Mouse (Mus musculus): ENCODE measurements at regions not wholly inside any gene's neighbourhood (a gene's known extent, or its start where the extent isn't known, plus 50 kb on each side); places are given as distances from the start of the nearest gene placed in this dataset.

GRCm38 (mm10) chr12:80011916-80012315, 100.9 kb downstream of the Zfp36l1 start:
- no peak overlapping the region for H3K4me2 ChIP-seq (ENCODE audit: low read depth, severe bottlenecking)
- no peak overlapping the region for H3K27ac ChIP-seq (replicated peaks; ENCODE audit: low read depth, low read length)
- H3K9me3 ChIP-seq (ENCODE audit: control insufficient read depth, low read length), result no peaks in the 10 kb centered on the region
- DNase-seq (ENCODE audit: low spot score), result no peak
- H3K36me3 ChIP-seq (ENCODE audit: control insufficient read depth, insufficient read depth, low read length), result no peaks in the 10 kb centered on the region
- ATAC-seq (ENCODE audit: insufficient number of reproducible peaks, low FRiP score, low TSS enrichment, low read depth), result no peak
- no peaks in the 10 kb centered on the region for H3K27me3 ChIP-seq (ENCODE audit: control insufficient read depth, insufficient read depth, low read length)
- WGBS, result 87% methylated on average over 6 of the region's 6 CpGs
- no peak overlapping the region for H3K4me3 ChIP-seq (ENCODE audit: low read depth, low read length)
- peaks cover 10% of the 10 kb centered on the region; the same call in 1 of the 2 replicates for H3K4me1 ChIP-seq (ENCODE audit: control insufficient read depth, insufficient read depth, low read length)
- H3K9ac ChIP-seq (ENCODE audit: low read length), result no peak overlapping the region

- no peaks in the 10 kb centered on the region for H3K9me3 ChIP-seq (ENCODE audit: control insufficient read depth, low read length)
- H3K36me3 ChIP-seq (ENCODE audit: control insufficient read depth, insufficient read depth, low read length), result no peaks in the 10 kb centered on the region
- H3K4me3 ChIP-seq (ENCODE audit: low read depth, low read length), result no peak overlapping the region
- H3K4me1 ChIP-seq (ENCODE audit: control insufficient read depth, insufficient read depth, low read length), result peaks cover 10% of the 10 kb centered on the region; the same call in 1 of the 2 replicates
- H3K27me3 ChIP-seq (ENCODE audit: control insufficient read depth, insufficient read depth, low read length), result no peaks in the 10 kb centered on the region
- H3K9ac ChIP-seq (ENCODE audit: low read length), result no peak overlapping the region
- ATAC-seq (ENCODE audit: insufficient number of reproducible peaks, low FRiP score, low TSS enrichment, low read depth) (no peak), DNase-seq (ENCODE audit: low spot score) (no peak)
- no peak overlapping the region for H3K27ac ChIP-seq (replicated peaks; ENCODE audit: low read depth, low read length)
- 98% methylated on average over 1 of the region's 1 CpGs for WGBS
- H3K4me2 ChIP-seq (ENCODE audit: low read depth, severe bottlenecking), result no peak overlapping the region
Measured at GRCm38 (mm10) chr12:80010947-80011346, 101.9 kb downstream of the Zfp36l1 start.

GRCm38 (mm10) chr12:80010220-80010619, 102.6 kb downstream of the Zfp36l1 start:
- H3K27ac ChIP-seq (replicated peaks; ENCODE audit: low read depth, low read length), result no peak overlapping the region
- WGBS, result 61% methylated on average over 2 of the region's 2 CpGs
- H3K4me1 ChIP-seq (ENCODE audit: control insufficient read depth, insufficient read depth, low read length), result peaks cover 10% of the 10 kb centered on the region; the same call in 1 of the 2 replicates
- no peak overlapping the region for H3K4me2 ChIP-seq (ENCODE audit: low read depth, severe bottlenecking)
- no peaks in the 10 kb centered on the region for H3K36me3 ChIP-seq (ENCODE audit: control insufficient read depth, insufficient read depth, low read length)
- H3K27me3 ChIP-seq (ENCODE audit: control insufficient read depth, insufficient read depth, low read length), result no peaks in the 10 kb centered on the region
- no peak overlapping the region for H3K9ac ChIP-seq (ENCODE audit: low read length)
- no peak overlapping the region for H3K4me3 ChIP-seq (ENCODE audit: low read depth, low read length)
- H3K9me3 ChIP-seq (ENCODE audit: control insufficient read depth, low read length), result no peaks in the 10 kb centered on the region
- DNase-seq (ENCODE audit: low spot score) (no peak), ATAC-seq (ENCODE audit: insufficient number of reproducible peaks, low FRiP score, low TSS enrichment, low read depth) (no peak)

GRCm38 (mm10) chr12:80007849-80008248, 105.0 kb downstream of the Zfp36l1 start:
- 52% methylated on average over 7 of the region's 7 CpGs for WGBS
- H3K36me3 ChIP-seq (ENCODE audit: control insufficient read depth, insufficient read depth, low read length), result no peaks in the 10 kb centered on the region
- no peaks in the 10 kb centered on the region for H3K9me3 ChIP-seq (ENCODE audit: control insufficient read depth, low read length)
- no peak overlapping the region for H3K4me3 ChIP-seq (ENCODE audit: low read depth, low read length)
- H3K4me2 ChIP-seq (ENCODE audit: low read depth, severe bottlenecking), result no peak overlapping the region
- no peaks in the 10 kb centered on the region for H3K27me3 ChIP-seq (ENCODE audit: control insufficient read depth, insufficient read depth, low read length)
- H3K4me1 ChIP-seq (ENCODE audit: control insufficient read depth, insufficient read depth, low read length), result no peaks in the 10 kb centered on the region; the same call in 1 of the 2 replicates
- H3K27ac ChIP-seq (replicated peaks; ENCODE audit: low read depth, low read length), result no peak overlapping the region
- no peak for ATAC-seq (ENCODE audit: insufficient number of reproducible peaks, low FRiP score, low TSS enrichment, low read depth)
- H3K9ac ChIP-seq (ENCODE audit: low read length), result no peak overlapping the region
- DNase-seq (ENCODE audit: low spot score), result no peak

GRCm38 (mm10) chr12:80005227-80005919, 107.4 kb downstream of the Zfp36l1 start:
- no peak overlapping the region for H3K9ac ChIP-seq (ENCODE audit: low read length)
- 85% methylated on average over 13 of the region's 13 CpGs for WGBS
- DNase-seq (ENCODE audit: low spot score) (no peak), ATAC-seq (ENCODE audit: insufficient number of reproducible peaks, low FRiP score, low TSS enrichment, low read depth) (no peak)
- H3K27ac ChIP-seq (replicated peaks; ENCODE audit: low read depth, low read length), result no peak overlapping the region
- H3K9me3 ChIP-seq (ENCODE audit: control insufficient read depth, low read length), result no peaks in the 10 kb centered on the region
- no peaks in the 10 kb centered on the region for H3K36me3 ChIP-seq (ENCODE audit: control insufficient read depth, insufficient read depth, low read length)
- H3K4me1 ChIP-seq (ENCODE audit: control insufficient read depth, insufficient read depth, low read length), result peaks cover 4% of the 10 kb centered on the region; the same call in 1 of the 2 replicates
- H3K27me3 ChIP-seq (ENCODE audit: control insufficient read depth, insufficient read depth, low read length), result no peaks in the 10 kb centered on the region
- H3K4me3 ChIP-seq (ENCODE audit: low read depth, low read length), result no peak overlapping the region
- H3K4me2 ChIP-seq (ENCODE audit: low read depth, severe bottlenecking), result no peak overlapping the region

GRCm38 (mm10) chr12:80004575-80004974, 108.2 kb downstream of the Zfp36l1 start:
- H3K27ac ChIP-seq (replicated peaks; ENCODE audit: low read depth, low read length), result no peak overlapping the region
- WGBS, result 46% methylated on average over 6 of the region's 6 CpGs
- no peak overlapping the region for H3K9ac ChIP-seq (ENCODE audit: low read length)
- no peak for DNase-seq (ENCODE audit: low spot score)
- no peaks in the 10 kb centered on the region for H3K27me3 ChIP-seq (ENCODE audit: control insufficient read depth, insufficient read depth, low read length)
- no peak overlapping the region for H3K4me3 ChIP-seq (ENCODE audit: low read depth, low read length)
- H3K4me1 ChIP-seq (ENCODE audit: control insufficient read depth, insufficient read depth, low read length), result peaks cover 4% of the 10 kb centered on the region; the same call in 1 of the 2 replicates
- no peak for ATAC-seq (ENCODE audit: insufficient number of reproducible peaks, low FRiP score, low TSS enrichment, low read depth)
- no peak overlapping the region for H3K4me2 ChIP-seq (ENCODE audit: low read depth, severe bottlenecking)
- H3K9me3 ChIP-seq (ENCODE audit: control insufficient read depth, low read length), result no peaks in the 10 kb centered on the region
- no peaks in the 10 kb centered on the region for H3K36me3 ChIP-seq (ENCODE audit: control insufficient read depth, insufficient read depth, low read length)

GRCm38 (mm10) chr12:80003486-80003885, 109.3 kb downstream of the Zfp36l1 start:
- DNase-seq (ENCODE audit: low spot score), result no peak
- H3K4me2 ChIP-seq (ENCODE audit: low read depth, severe bottlenecking), result no peak overlapping the region
- H3K9me3 ChIP-seq (ENCODE audit: control insufficient read depth, low read length), result no peaks in the 10 kb centered on the region
- H3K27me3 ChIP-seq (ENCODE audit: control insufficient read depth, insufficient read depth, low read length), result no peaks in the 10 kb centered on the region
- no peak for ATAC-seq (ENCODE audit: insufficient number of reproducible peaks, low FRiP score, low TSS enrichment, low read depth)
- H3K9ac ChIP-seq (ENCODE audit: low read length), result no peak overlapping the region
- H3K4me3 ChIP-seq (ENCODE audit: low read depth, low read length), result no peak overlapping the region
- H3K36me3 ChIP-seq (ENCODE audit: control insufficient read depth, insufficient read depth, low read length), result no peaks in the 10 kb centered on the region
- WGBS, result 90% methylated on average over 12 of the region's 12 CpGs
- peaks cover 4% of the 10 kb centered on the region; the same call in 1 of the 2 replicates for H3K4me1 ChIP-seq (ENCODE audit: control insufficient read depth, insufficient read depth, low read length)
- H3K27ac ChIP-seq (replicated peaks; ENCODE audit: low read depth, low read length), result no peak overlapping the region

GRCm38 (mm10) chr12:80002474-80003125, 110.2 kb downstream of the Zfp36l1 start:
- WGBS, result 79% methylated on average over 13 of the region's 13 CpGs
- Histone ChIP-seq H3K27me3 (ENCODE audit: control insufficient read depth, insufficient read depth, low read length) (no peaks in the 10 kb centered on the region), H3K4me1 (ENCODE audit: control insufficient read depth, insufficient read depth, low read length) (peaks cover 4% of the 10 kb centered on the region; the same call in 1 of the 2 replicates), H3K4me2 (ENCODE audit: low read depth, severe bottlenecking) (no peak overlapping the region), H3K36me3 (ENCODE audit: control insufficient read depth, insufficient read depth, low read length) (no peaks in the 10 kb centered on the region), H3K9me3 (ENCODE audit: control insufficient read depth, low read length) (no peaks in the 10 kb centered on the region), H3K4me3 (ENCODE audit: low read depth, low read length) (no peak overlapping the region), H3K27ac (replicated peaks; ENCODE audit: low read depth, low read length) (no peak overlapping the region), H3K9ac (ENCODE audit: low read length) (no peak overlapping the region)
- DNase-seq (ENCODE audit: low spot score), result no peak
- no peak for ATAC-seq (ENCODE audit: insufficient number of reproducible peaks, low FRiP score, low TSS enrichment, low read depth)
